In the genomic region with DNA sequence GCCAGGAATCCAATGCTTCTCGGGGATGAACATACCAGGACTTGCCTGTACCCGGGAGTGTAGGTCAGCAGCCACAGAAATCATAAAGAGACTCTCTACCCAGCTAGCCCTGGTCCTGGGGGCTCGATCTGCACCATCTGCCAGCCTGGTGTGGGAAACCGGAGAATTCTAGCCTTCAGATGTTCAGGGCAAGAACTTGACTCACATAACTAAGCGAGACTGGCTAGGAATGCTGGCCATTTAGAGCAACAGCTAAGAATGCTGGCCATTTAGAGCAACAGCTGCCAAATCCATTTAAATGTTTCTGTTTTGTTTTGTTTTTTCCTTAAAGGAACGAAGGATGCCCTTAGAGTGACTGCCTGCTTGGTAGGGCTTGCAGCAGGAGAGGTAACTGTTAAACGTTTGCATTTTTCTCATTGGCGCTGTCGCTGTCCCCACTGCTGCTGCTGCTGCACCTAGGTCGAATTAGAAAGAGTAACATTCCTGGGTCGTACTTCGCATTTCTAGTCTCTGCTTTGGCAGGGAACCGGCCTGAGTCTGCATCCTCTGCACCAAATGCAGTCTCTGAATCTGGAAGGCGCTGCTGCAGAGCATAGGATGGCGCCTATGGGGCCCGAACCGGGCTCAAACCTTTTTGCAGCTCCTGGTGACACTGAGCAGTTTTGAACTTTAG, we compare ENCODE assay signal across 10 mouse cellular contexts. TPM values are rescaled to one million over a fixed set of nuclear protein-coding genes. Genes with fewer than 3 reads are reported as not detected.
A peak's percentile ranks its signal among the peaks of the same experiment; 100 is the strongest.
DNase-seq lines count a peak whose midpoint lies in the region; ATAC-seq and TF ChIP-seq lines count a peak whose summit lies in the region.
"Had no signal": no experiment of that assay in that cellular context is flagged by ENCODE, and none has a peak within 500 bp of the region (broad histone marks: within the 10 kb centered on the region; RNA-seq: fewer than 3 reads in every experiment).

No protein-coding gene starts in this region.

- no peaks in the 10 kb centered on the region for H3K36me3 ChIP-seq in heart, embryonic 16.5 days (ENCODE audit: control insufficient read depth, insufficient read depth)
- H3K36me3 ChIP-seq in embryonic facial prominence, embryonic 12.5 days: peaks cover 15% of the 10 kb centered on the region; the same call in 1 of the 2 replicates
- no peaks in the 10 kb centered on the region for H3K36me3 ChIP-seq in intestine, embryonic 14.5 days (ENCODE audit: control insufficient read depth, insufficient read depth, low read length)
- H3K36me3 ChIP-seq in myocyte (ENCODE audit: control insufficient read depth, insufficient read depth): no peaks in the 10 kb centered on the region

- H3K27me3 ChIP-seq in heart, embryonic 16.5 days (ENCODE audit: control insufficient read depth, insufficient read depth, low read length): peaks cover 34% of the 10 kb centered on the region
- H3K27me3 ChIP-seq in embryonic facial prominence, embryonic 12.5 days: peaks cover 24% of the 10 kb centered on the region
- peaks cover 44% of the 10 kb centered on the region for H3K27me3 ChIP-seq in intestine, embryonic 14.5 days (replicated peaks; ENCODE audit: control insufficient read depth, insufficient read depth, low read length)
- peaks cover 9% of the 10 kb centered on the region for H3K27me3 ChIP-seq in myocyte (ENCODE audit: control insufficient read depth, insufficient read depth, insufficient read length)

- no peak for ATAC-seq in heart, embryonic 16.5 days (replicated peaks; ENCODE audit: extremely low read depth, insufficient read depth, low FRiP score)
- no peak for ATAC-seq in embryonic facial prominence, embryonic 12.5 days (ENCODE audit: insufficient number of reproducible peaks, insufficient read depth, low FRiP score, low TSS enrichment)
- ATAC-seq in intestine, embryonic 14.5 days (replicated peaks; ENCODE audit: low FRiP score, low TSS enrichment, low read depth): no peak

- no peak for DNase-seq in heart, postnatal 36 days
- no peak for DNase-seq in intestine, embryonic 14.5 days (ENCODE audit: low spot score)
- no peak for DNase-seq in spleen, adult 18-20 months
- DNase-seq in right cerebral cortex, adult 2 months (ENCODE audit: low spot score in 2 of 2): no peak
- DNase-seq in testis, postnatal 10 days (ENCODE audit: low spot score): no peak
- DNase-seq: thymus, postnatal 4 days had no signal

- no peaks in the 10 kb centered on the region for H3K79me2 ChIP-seq in myocyte (ENCODE audit: control insufficient read depth, insufficient read depth)

- TF ChIP-seq POLR2A in myocyte (IDR thresholded peaks at IDR 0.05; ENCODE audit: insufficient read length, low read depth): no peak

- WGBS in heart, embryonic 16.5 days: 14% methylated on average over 17 of the region's 17 CpGs
- 13% methylated on average over 17 of the region's 17 CpGs for WGBS in embryonic facial prominence, embryonic 12.5 days
- WGBS in intestine, embryonic 14.5 days: 18% methylated on average over 17 of the region's 17 CpGs

- H3K9me3 ChIP-seq in heart, embryonic 16.5 days (replicated peaks; ENCODE audit: control insufficient read depth, low read length): no peaks in the 10 kb centered on the region
- H3K9me3 ChIP-seq in embryonic facial prominence, embryonic 12.5 days: no peaks in the 10 kb centered on the region
- no peaks in the 10 kb centered on the region for H3K9me3 ChIP-seq in intestine, embryonic 14.5 days (ENCODE audit: control insufficient read depth, low read length)

- peak overlapping the region; percentile 70 for H3K4me3 ChIP-seq in heart, embryonic 16.5 days (ENCODE audit: low read length)
- peak overlapping the region; percentile 65 for H3K4me3 ChIP-seq in embryonic facial prominence, embryonic 12.5 days
- peak overlapping the region; percentile 54 for H3K4me3 ChIP-seq in intestine, embryonic 14.5 days (ENCODE audit: low read depth, low read length)
- H3K4me3 ChIP-seq in myocyte: no peak overlapping the region

- intact Hi-C loops in heart, postnatal 36 days (cut with DNase I): loop anchor here (5.0 to 10.0 kb wide), 3 partner anchors 285 to 923 kb away; no protein-coding TSS in a partner anchor

- no peak overlapping the region for H3K27ac ChIP-seq in heart, embryonic 16.5 days (ENCODE audit: low read length)
- no peak overlapping the region for H3K27ac ChIP-seq in embryonic facial prominence, embryonic 12.5 days
- H3K27ac ChIP-seq in intestine, embryonic 14.5 days (ENCODE audit: low read depth): no peak overlapping the region

- H3K9ac ChIP-seq in heart, embryonic 16.5 days (ENCODE audit: low read length): no peak overlapping the region
- peak overlapping the region; percentile 55 for H3K9ac ChIP-seq in embryonic facial prominence, embryonic 12.5 days
- no peak overlapping the region for H3K9ac ChIP-seq in intestine, embryonic 14.5 days (ENCODE audit: low read length)

- peak overlapping the region; percentile 93 for H3K4me2 ChIP-seq in heart, embryonic 16.5 days (ENCODE audit: low read depth, low read length)
- H3K4me2 ChIP-seq in embryonic facial prominence, embryonic 12.5 days (replicated peaks): peak overlapping the region; percentile 90
- peak overlapping the region; percentile 90 for H3K4me2 ChIP-seq in intestine, embryonic 14.5 days (ENCODE audit: low read length)
- H3K4me2 ChIP-seq in myocyte (ENCODE audit: low read depth): peak overlapping the region; percentile 30

- no peak overlapping the region for H3ac ChIP-seq in myocyte (ENCODE audit: control insufficient read depth, insufficient read length)

- peaks cover 20% of the 10 kb centered on the region for H3K4me1 ChIP-seq in heart, embryonic 16.5 days (ENCODE audit: control insufficient read depth, insufficient read depth, low read length)
- peaks cover 21% of the 10 kb centered on the region for H3K4me1 ChIP-seq in embryonic facial prominence, embryonic 12.5 days
- peaks cover 10% of the 10 kb centered on the region for H3K4me1 ChIP-seq in intestine, embryonic 14.5 days (replicated peaks; ENCODE audit: control insufficient read depth, insufficient read depth, low read length)

TF ChIP-seq in myocyte, 11 proteins besides CTCF, POLR2A, EP300 and RAD21:
- no peak for TF ChIP-seq POLR2AphosphoS2 (IDR thresholded peaks at IDR 0.05; ENCODE audit: insufficient read length, low read depth)
- TF ChIP-seq USF1 (IDR thresholded peaks at IDR 0.05; ENCODE audit: low read depth): no peak
- TF ChIP-seq E2F4 (IDR thresholded peaks at IDR 0.05; ENCODE audit: insufficient read depth): no peak
- TF ChIP-seq MAX (IDR thresholded peaks at IDR 0.05; ENCODE audit: low read depth): no peak
- no peak for TF ChIP-seq MYOG (IDR thresholded peaks at IDR 0.05; ENCODE audit: control insufficient read depth in 1 of 3, insufficient read depth in 1 of 3, insufficient read length in 2 of 3, low read depth in 2 of 3)
- TF ChIP-seq REST (IDR thresholded peaks at IDR 0.05; ENCODE audit: insufficient read depth, insufficient read length): no peak
- no peak for TF ChIP-seq TCF12 (IDR thresholded peaks at IDR 0.05; ENCODE audit: insufficient read depth, poor library complexity, severe bottlenecking)
- TF ChIP-seq MYOD1 (IDR thresholded peaks at IDR 0.05; ENCODE audit: control insufficient read depth in 1 of 3, insufficient read length in 2 of 3, low read depth in 2 of 3): no peak
- no peak for TF ChIP-seq SRF (IDR thresholded peaks at IDR 0.05; ENCODE audit: control insufficient read depth, insufficient read length, low read depth)

RNA-seq across cellular contexts. Expression of a gene that starts 1.5 kb away (rescaled TPM):
- polyA plus RNA-seq in heart, embryonic 16.5 days (2015; fragmentation: Nextera tagmentation; extraction: Ambion mirVana): 36.3 and 41.1 TPM in 2 replicates
- total RNA-seq in heart, postnatal 36 days (2021): 10 to 100 TPM; 28.9 to 31.0 TPM
- polyA plus RNA-seq in embryonic facial prominence, embryonic 12.5 days (2016; fragmentation: Nextera tagmentation; extraction: Ambion mirVana): 113 and 114 TPM in 2 replicates
- polyA plus RNA-seq in intestine, embryonic 14.5 days (2014; fragmentation: Nextera tagmentation; extraction: Ambion mirVana): 49.4 and 49.5 TPM in 2 replicates
- polyA plus RNA-seq in myocyte (2012; fragmentation: generic; extraction: Trizol): 2.2 TPM

RNA-seq across cellular contexts. Expression of a gene that starts 14.7 kb away (rescaled TPM):
- 0.19 and 0.45 TPM in 2 replicates for polyA plus RNA-seq in heart, embryonic 16.5 days (2015; fragmentation: Nextera tagmentation; extraction: Ambion mirVana)
- total RNA-seq in heart, postnatal 36 days (2021): not detected
- polyA plus RNA-seq in embryonic facial prominence, embryonic 12.5 days (2016; fragmentation: Nextera tagmentation; extraction: Ambion mirVana): 0.96 and 1.1 TPM in 2 replicates
- polyA plus RNA-seq in intestine, embryonic 14.5 days (2014; fragmentation: Nextera tagmentation; extraction: Ambion mirVana): 0.15 and 0.57 TPM in 2 replicates
- polyA plus RNA-seq in myocyte (2012; fragmentation: generic; extraction: Trizol): not detected
- total RNA-seq: ES-E14 had no signal

RNA-seq across cellular contexts. Expression of a gene that starts 23.9 kb away (rescaled TPM):
- not detected in 2 replicates for polyA plus RNA-seq in heart, embryonic 16.5 days (2015; fragmentation: Nextera tagmentation; extraction: Ambion mirVana)
- total RNA-seq in heart, postnatal 36 days (2021): not detected
- not detected in 2 replicates for polyA plus RNA-seq in embryonic facial prominence, embryonic 12.5 days (2016; fragmentation: Nextera tagmentation; extraction: Ambion mirVana)
- polyA plus RNA-seq in intestine, embryonic 14.5 days (2014; fragmentation: Nextera tagmentation; extraction: Ambion mirVana): not detected in 2 replicates
- not detected for polyA plus RNA-seq in myocyte (2012; fragmentation: generic; extraction: Trizol)
- total RNA-seq: ES-E14 had no signal

Comparison
In these comparisons a context has a peak if more than half of its experiments do, and no peak if none do; other contexts are left out.
1. H3K4me2 ChIP-seq: peak in every context shown above with its lines; median percentile 93 in heart, embryonic 16.5 days; 90 in embryonic facial prominence, embryonic 12.5 days; 90 in intestine, embryonic 14.5 days; 30 in myocyte.
2. RNA of a gene that starts 1.5 kb away (polyA plus RNA-seq): 113 to 114 TPM in embryonic facial prominence, embryonic 12.5 days, 49.4 to 49.5 TPM in intestine, embryonic 14.5 days and 36.3 to 41.1 TPM in heart, embryonic 16.5 days; 2.2 TPM in myocyte (single experiment); every median in the first group is over 10 times any median in the second.